Mouse (Mus musculus) cerebellum, postnatal 14 days (tissue): Measurements from ENCODE around the gene Rrp9.

Experiments used
- DNase-seq, 2 experiments: peaks; one replicate each; pipeline ENCODE4 v3.0.0; 2021; ENCODE audit warnings: mixed read lengths in 2 of 2

Gene Rrp9

GRCm38 (mm10) chr9:106475663-106476001 is at the start of gene Rrp9:
Rrp9 (plus strand) TSS chr9:106475963.
- peak in 1 of 2 experiments; percentile 18 for DNase-seq

DNA sequence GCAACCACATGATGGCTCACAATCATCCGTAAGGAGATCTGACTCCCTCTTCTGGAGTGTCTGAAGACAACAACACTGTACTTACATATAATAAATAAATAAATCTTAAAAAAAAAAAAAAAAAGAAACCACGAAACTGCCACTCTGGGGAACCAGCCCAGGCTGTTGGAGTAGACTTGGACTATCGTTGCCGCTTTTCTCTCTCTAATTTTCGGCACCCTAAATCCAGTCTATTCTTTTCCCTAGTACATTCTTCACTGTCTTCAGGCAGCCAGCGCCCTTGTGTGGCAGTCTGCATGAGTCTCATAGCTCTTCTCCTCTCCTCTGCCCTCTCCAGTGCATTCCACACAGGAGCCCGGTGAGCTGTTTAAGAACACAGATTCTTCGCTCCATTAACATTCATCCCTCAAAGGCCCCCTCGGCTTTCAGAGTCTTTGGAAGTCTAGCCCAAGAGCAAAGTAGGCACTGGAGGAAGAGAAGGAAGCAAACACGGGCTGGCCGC is 47.0 kb upstream of the Rrp9 start:
- no peak for DNase-seq

DNA sequence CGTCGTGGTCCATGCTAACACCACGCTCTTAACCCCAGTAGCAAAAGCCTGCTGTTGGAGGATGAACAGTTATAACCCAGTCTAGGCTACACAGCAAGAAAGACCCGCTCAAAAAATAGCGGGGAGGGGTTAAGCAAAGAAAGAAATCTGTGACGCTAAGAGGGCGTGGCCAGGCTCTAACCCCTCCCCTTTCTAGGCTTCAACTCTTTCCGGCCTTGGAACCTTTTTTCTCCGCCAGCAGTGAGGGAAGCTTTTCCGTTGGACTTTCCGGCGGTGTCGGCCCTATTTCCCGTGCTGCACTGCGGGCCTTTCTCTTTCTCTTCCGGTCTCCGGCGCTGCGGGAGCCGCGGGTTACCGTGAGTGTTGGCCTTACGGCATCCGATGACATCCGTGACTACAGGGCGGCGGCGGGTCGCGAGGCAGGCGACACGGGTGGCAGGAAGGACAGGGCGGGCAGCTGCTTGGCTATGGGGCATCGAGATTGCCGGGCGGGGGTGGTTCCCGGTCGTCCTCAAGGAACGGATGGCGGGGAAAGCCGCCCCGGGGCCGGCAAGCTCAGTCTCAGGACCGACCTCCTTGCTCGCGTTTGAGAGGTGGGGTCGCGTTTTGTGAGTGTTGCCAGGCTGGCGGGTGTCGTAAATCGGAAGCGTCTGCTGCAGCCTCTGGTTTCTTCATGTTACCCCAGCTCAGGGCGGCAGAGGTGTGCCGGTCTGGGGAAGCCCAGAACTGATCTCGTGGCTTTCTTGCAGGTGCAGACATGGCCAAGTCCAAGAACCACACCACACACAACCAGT is 46.3 kb upstream of the Rrp9 start, which contains the start of gene Rpl29:
Rpl29 (plus strand) TSS at position 234 of the 794 bp plus-strand sequence.
- peak; percentile 96 to 97 for DNase-seq

GRCm38 (mm10) chr9:106430015-106430264 is 45.8 kb upstream of the Rrp9 start:
- no peak for DNase-seq

DNA sequence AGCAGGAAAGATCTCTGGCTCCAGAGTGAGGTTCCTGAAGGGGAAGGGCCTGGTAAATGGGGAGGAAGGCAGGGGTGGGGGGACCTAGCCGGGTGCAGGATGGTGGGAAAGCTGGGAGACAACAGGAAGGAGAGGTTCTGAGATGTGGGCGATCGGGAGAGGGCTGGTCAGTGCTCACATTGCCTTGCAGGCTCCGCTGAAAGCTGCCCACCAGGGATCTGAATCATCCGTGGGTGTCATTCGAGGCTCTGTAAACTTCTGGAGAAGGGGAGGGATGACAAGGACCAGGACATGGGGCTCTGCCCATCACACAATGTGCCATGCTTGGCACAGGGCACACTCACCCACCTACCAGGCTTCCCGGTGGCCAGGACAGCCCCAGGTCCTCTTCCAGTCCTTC is 42.4 kb upstream of the Rrp9 start:
- DNase-seq: no peak

DNA sequence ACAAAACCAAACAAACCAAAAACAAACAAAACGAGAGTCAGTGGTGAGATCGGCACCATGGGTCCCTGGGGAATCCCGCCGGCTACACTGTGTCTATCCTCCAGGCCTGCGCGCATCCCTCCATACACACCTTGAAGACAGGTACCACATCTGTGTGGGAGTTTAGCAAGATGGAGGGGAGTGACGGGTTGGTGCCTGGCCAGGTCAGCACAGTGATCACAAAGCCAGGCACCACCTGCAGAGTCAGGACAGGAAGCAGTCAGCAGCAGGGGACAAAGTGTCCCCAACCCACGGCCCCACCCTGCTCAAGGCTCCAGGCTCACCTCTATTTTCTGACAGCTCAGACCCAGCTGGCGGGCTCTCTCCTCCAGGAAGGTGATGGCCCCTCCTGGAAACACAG is 39.2 kb upstream of the Rrp9 start:
- DNase-seq: peak in 1 of 2 experiments; percentile 20

- no peak for DNase-seq
Measured at GRCm38 (mm10) chr9:106442680-106443079, 33.1 kb upstream of the Rrp9 start.

DNA sequence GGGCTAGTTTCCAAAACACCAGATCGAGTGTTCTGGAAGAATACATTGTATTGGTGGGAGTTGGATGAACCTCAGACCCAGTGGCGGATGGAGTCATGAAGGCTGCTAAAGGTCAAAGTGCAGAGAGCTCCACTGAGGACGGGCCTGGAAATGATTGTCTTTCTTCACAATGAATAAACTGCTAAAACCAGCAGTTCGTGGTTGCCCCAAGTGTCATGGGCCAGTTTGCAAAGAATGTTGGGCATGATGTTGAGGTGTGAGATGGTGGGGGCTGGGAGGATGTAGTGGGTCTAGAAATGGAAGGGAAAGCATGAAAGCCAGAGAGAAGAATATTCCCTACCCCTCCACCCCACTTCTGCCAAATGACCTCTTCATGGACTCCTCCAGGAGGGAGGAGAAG is 30.9 kb upstream of the Rrp9 start:
- DNase-seq: no peak

DNA sequence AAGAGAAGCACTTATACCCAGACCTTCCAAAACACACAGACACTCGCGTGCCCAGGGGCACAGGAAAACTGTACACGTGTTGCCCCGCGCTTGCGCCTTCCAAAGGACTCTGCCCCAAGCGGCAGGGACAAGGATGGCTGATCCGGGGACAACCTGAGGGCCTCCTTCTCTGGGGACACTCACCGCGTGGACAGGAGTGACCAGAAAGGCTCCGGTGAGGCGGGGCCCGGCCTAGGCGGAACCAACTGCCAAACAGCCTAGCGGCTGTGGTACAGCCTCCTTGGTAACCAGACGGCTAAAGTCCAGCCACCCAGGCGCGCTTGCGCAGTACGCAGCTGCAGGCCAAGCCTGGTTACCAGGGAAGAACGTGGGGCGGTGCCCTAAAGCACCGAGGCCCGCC is 28.4 kb upstream of the Rrp9 start, which contains the start of the genes Abhd14b and Abhd14a:
Abhd14b (plus strand) TSS at position 112 of the 400 bp plus-strand sequence.
Abhd14a (minus strand) TSS at position 331 of the 400 bp plus-strand sequence.
- peak; percentile 95 for DNase-seq

GRCm38 (mm10) chr9:106447951-106448350 is 27.8 kb upstream of the Rrp9 start:
- peak; percentile 51 to 55 for DNase-seq

DNA sequence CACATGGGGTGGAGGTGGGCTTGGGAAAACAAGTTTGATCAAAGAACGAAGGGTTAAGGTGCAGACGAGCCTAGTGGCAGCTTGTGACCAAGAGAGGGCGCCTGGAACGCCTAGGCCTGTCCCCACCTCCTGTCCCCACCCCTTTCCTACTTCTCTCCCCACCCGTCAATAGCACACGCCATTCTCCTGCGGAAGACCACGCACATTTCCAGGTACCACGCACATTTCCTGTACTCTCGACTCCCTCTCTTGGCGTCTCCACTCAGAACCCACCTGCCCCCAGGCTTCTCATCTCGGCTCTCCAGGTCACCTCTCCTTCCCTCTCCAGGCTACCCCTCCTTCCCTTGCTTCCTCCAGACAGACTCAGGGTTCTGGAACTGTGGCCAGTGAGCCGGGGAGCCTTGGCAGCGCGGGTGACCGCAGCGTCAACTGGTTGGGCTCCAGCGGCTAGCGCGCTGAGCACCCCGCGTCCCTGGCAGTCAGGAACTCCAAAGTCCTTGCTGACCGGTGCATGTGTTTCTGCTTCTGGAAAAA is 27.2 kb upstream of the Rrp9 start:
- DNase-seq: peak; percentile 85 to 87

DNA sequence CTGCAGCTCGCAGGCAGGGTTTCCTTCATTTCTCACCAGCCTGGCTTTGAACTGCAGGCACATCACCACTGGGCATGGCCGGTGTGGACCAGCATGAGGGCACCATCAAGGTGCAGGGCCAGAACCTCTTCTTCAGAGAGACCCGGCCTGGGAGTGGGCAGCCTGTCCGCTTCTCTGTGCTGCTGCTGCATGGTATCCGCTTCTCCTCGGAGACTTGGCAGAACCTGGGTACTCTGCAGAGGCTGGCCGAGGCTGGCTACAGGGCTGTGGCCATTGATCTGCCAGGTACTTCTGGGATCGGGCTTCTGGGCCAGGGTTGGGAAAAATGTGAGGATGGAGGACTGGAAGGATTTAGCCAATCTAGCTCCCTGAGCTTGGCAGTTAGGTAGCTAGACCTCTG is 25.8 kb upstream of the Rrp9 start:
- peak; percentile 47 to 50 for DNase-seq

DNA sequence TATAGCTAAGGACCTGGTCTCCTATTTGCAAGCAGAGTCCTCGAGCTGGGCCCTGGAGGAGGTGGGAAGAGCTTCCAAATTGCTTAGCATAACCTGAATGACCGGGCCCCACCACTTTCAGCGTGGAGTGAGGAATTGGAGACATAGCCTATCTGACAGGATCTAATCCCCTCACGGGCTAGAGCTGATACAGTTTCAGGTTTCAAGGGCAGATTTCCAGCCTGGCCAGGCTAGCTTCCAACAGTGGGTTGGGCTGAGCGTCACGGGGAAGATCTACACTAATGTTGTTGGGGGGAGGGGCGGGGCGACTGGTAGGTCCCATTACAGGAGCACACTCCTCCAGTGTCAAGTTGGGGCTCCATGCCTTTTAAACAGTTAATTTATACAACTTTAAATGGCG is 25.1 kb upstream of the Rrp9 start:
- peak; percentile 88 to 90 for DNase-seq

GRCm38 (mm10) chr9:106451298-106451697 is 24.5 kb upstream of the Rrp9 start:
- DNase-seq: peak in 1 of 2 experiments; percentile 35

GRCm38 (mm10) chr9:106451899-106452298 is 23.9 kb upstream of the Rrp9 start:
- DNase-seq: no peak

DNA sequence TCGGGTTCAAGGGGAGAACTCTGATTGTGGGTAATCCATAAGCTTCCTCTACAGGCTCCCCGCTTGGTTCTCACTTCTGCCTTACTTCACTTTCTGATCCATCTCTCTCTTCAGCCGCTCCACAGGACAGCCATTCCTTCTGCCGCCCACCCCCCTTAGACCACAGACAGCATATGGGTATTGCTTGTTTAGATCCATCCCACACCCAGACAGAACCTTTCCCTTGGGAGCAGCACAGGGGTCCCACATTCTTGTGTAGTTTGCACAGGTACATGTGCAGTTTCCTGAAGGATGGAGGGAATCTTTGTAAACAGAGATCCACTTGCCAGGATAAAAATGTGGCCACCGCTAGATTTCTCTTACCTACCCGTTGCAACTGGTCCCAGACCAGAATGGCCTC is 23.4 kb upstream of the Rrp9 start:
- peak in 1 of 2 experiments; percentile 40 for DNase-seq

DNA sequence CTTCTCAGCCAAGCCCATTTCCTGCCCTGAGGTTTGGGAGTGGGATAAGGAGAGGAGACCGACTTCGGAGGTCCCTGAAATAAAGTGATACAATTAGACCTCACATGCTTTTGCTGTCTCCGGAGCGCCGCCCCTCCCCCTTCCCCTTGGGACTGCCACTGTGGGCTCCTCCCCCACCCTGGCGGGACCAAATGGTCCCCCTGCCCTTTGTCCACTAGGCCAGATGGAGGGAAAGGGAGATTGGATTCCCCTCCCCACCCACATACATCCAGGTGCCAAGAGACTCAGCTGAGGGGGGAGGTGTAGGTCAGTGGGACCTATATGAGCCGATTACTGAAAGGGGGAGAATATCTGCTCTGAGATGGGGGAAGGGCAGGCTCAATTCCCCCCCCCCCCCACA is 22.9 kb upstream of the Rrp9 start:
- peak; percentile 93 to 94 for DNase-seq

DNA sequence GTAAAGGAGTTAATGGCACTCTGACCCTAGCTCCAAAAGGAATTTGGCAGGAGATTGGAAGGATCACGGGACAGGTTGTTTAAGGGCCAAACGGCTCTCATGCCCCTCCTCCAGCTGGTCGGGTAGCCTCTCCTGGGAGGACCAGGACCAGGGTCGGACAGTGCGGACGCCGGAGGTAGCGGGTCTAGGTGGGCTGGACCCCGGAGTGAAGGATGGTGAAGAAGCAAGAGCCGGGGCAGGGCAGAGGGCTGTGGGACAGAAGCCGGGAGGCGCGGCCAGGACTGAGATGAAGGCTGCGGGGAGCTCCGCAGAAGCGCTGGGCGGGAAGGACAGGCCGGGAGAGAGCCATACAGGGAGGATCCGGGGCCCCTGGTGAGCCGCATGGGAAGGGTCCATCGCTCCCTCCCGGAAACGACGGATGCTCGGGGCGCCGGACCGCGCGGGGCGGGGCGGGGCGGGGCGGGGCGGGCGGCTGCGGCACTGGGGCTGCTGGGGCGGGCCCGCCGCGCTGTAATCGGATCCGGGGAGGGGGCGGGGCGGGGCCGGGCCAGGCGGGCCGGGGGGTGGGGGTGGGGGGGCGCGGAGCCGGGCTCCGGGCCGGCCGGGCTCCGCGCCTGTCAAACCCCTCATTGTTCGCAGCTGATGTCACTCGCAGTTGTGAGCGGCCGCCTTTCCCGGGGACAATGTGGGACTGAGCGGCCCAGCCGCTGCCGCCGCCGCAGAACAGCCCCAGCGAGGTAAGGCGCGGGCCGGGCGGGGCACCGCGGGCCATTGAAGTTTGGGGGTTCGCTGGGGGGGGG is 22.3 kb upstream of the Rrp9 start, which contains the start of gene Pcbp4:
Pcbp4 (plus strand) TSS at position 21 of the 800 bp plus-strand sequence.
- DNase-seq: peak; percentile 75 to 78

- DNase-seq: peak; percentile 67 to 72
Measured at GRCm38 (mm10) chr9:106454071-106454761, 21.5 kb upstream of the Rrp9 start.

DNA sequence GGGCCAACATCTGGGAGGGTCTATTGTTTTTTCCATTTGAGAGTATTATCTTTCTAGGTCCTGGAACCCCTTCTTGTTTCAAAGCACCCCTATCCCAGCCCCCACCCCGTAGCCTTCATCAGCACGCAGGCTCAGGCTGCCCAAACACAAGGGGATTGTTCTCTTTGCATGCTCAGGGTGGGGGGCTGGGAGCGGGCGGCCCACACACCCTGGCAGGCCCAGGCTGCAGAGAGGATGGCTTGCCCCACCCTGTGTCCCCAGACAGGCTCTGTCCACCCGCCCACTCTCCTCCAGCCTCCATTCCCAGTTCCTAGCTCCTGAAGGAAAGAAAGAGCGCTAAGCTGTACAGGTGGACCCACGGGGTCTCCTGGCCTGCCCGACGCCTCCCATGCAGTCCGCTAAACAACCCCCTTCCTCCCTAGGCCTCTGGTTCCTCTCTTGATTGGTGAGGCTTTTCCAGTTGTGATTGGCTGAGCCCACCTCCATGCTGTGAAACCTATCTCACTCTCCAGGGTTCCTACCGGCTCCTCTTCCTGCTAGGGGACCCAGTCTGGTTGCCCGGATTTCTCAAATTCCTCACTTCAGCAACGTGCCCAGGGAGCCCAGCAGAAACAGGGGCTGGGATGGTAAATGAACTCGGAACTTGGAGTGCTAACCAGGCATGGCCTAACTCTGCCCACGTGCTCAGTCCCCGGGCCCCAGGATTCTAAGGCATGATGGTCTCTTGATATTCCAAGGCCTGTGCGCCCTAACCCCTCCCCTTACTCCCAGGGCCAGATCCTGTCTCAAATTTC is 20.7 kb upstream of the Rrp9 start:
- DNase-seq: peak; percentile 38 to 50

GRCm38 (mm10) chr9:106456325-106457162 is 19.2 kb upstream of the Rrp9 start:
- DNase-seq: peak; percentile 61 to 81
